9 mouse cellular contexts compared by ENCODE assay signal in genomic region chr4:108696934-108697333, GRCm38 (mm10). TPM values are rescaled to one million over a fixed set of nuclear protein-coding genes. Genes with fewer than 3 reads are reported as not detected.
DNase-seq lines count a peak whose midpoint lies in the region; ATAC-seq and TF ChIP-seq lines count a peak whose summit lies in the region.
"Had no signal": no experiment of that assay in that cellular context is flagged by ENCODE, and none has a peak within 500 bp of the region (broad histone marks: within the 10 kb centered on the region; RNA-seq: fewer than 3 reads in every experiment).

No protein-coding gene starts in this region.

- no peaks in the 10 kb centered on the region for H3K27me3 ChIP-seq in forebrain, embryonic 14.5 days (replicated peaks; ENCODE audit: control insufficient read depth, insufficient read depth, low read length)
- no peaks in the 10 kb centered on the region for H3K27me3 ChIP-seq in forebrain, embryonic 16.5 days (replicated peaks; ENCODE audit: control insufficient read depth, insufficient read depth, low read length)
- no peaks in the 10 kb centered on the region for H3K27me3 ChIP-seq in small intestine, adult 2 months (ENCODE audit: control insufficient read depth, insufficient read depth, low read length)

- H3K27ac ChIP-seq in forebrain, embryonic 14.5 days (ENCODE audit: low read depth, low read length): no peak overlapping the region
- no peak overlapping the region for H3K27ac ChIP-seq in forebrain, embryonic 16.5 days (ENCODE audit: low read length)
- peak overlapping the region; percentile 82 for H3K27ac ChIP-seq in small intestine, adult 2 months (ENCODE audit: insufficient read depth, low read depth, low read length)

- H3K36me3 ChIP-seq in forebrain, embryonic 14.5 days (ENCODE audit: control insufficient read depth, insufficient read depth, low read length): no peaks in the 10 kb centered on the region
- H3K36me3 ChIP-seq in forebrain, embryonic 16.5 days (ENCODE audit: control insufficient read depth, insufficient read depth): no peaks in the 10 kb centered on the region
- peaks cover 3% of the 10 kb centered on the region; the same call in 1 of the 2 replicates for H3K36me3 ChIP-seq in small intestine, adult 2 months (ENCODE audit: control insufficient read depth, insufficient read depth, low read length)

- no peak overlapping the region for H3K4me3 ChIP-seq in forebrain, embryonic 14.5 days (ENCODE audit: low read depth, low read length)
- H3K4me3 ChIP-seq in forebrain, embryonic 16.5 days (replicated peaks; ENCODE audit: low read length): no peak overlapping the region
- no peak overlapping the region for H3K4me3 ChIP-seq in small intestine, adult 2 months (ENCODE audit: low read depth, low read length)

- ATAC-seq in forebrain, embryonic 14.5 days: no peak
- no peak for ATAC-seq in forebrain, embryonic 16.5 days
- peak; percentile 62; the same call in 1 of the 2 replicates for ATAC-seq in common myeloid progenitor, adult 5-6 weeks (replicated peaks; ENCODE audit: low read depth, poor library complexity, severe bottlenecking)

- H3K9ac ChIP-seq in forebrain, embryonic 14.5 days (ENCODE audit: low read length): no peak overlapping the region
- no peak overlapping the region for H3K9ac ChIP-seq in forebrain, embryonic 16.5 days (replicated peaks; ENCODE audit: low read depth, low read length)

- no peak for TF ChIP-seq CTCF in small intestine, adult 2 months (IDR thresholded peaks at IDR 0.05; ENCODE audit: extremely low read depth, insufficient read length, insufficient replicate concordance, low read depth, low read length)

- H3K4me2 ChIP-seq in forebrain, embryonic 14.5 days (ENCODE audit: low read length): no peak overlapping the region
- no peak overlapping the region for H3K4me2 ChIP-seq in forebrain, embryonic 16.5 days (ENCODE audit: low read length)

- no peaks in the 10 kb centered on the region for H3K9me3 ChIP-seq in forebrain, embryonic 14.5 days (replicated peaks; ENCODE audit: control insufficient read depth, low read length)
- H3K9me3 ChIP-seq in forebrain, embryonic 16.5 days (ENCODE audit: control insufficient read depth, low read length): no peaks in the 10 kb centered on the region

- TF ChIP-seq POLR2A in small intestine, adult 2 months (IDR thresholded peaks at IDR 0.05; ENCODE audit: low read depth, low read length): no peak

- WGBS in forebrain, embryonic 14.5 days: 47% methylated on average over 3 of the region's 3 CpGs
- WGBS in forebrain, embryonic 16.5 days: 62% methylated on average over 3 of the region's 3 CpGs
- 47% methylated on average over 3 of the region's 3 CpGs for WGBS in small intestine, adult 2 months

- H3K4me1 ChIP-seq in forebrain, embryonic 14.5 days (ENCODE audit: control insufficient read depth, insufficient read depth, low read length): no peaks in the 10 kb centered on the region
- H3K4me1 ChIP-seq in forebrain, embryonic 16.5 days (replicated peaks; ENCODE audit: control insufficient read depth, insufficient read depth, low read length): no peaks in the 10 kb centered on the region
- no peaks in the 10 kb centered on the region for H3K4me1 ChIP-seq in small intestine, adult 2 months (ENCODE audit: control insufficient read depth, insufficient read depth, insufficient read length, low read length)

- DNase-seq in forebrain, embryonic 14.5 days (ENCODE audit: low spot score): peak; percentile 67
- peak; percentile 4 for DNase-seq in ovary, postnatal 36 days (ENCODE audit: low spot score)
- DNase-seq in ovary, postnatal 10 days (ENCODE audit: low spot score): no peak
- DNase-seq in kidney, postnatal 14 days: peak; percentile 56
- DNase-seq in left cerebral cortex, adult 11 months (ENCODE audit: low spot score): no peak

RNA-seq across cellular contexts. Expression of gene 3110021N24Rik, which starts 22.5 kb away (rescaled TPM):
- 1.2 and 1.3 TPM in 2 replicates for polyA plus RNA-seq in forebrain, embryonic 14.5 days (2014; fragmentation: Nextera tagmentation; extraction: Ambion mirVana)
- 1.1 and 1.6 TPM in 2 replicates for polyA plus RNA-seq in forebrain, embryonic 16.5 days (2015; fragmentation: Nextera tagmentation; extraction: Ambion mirVana)
- not detected in 2 replicates for total RNA-seq in common myeloid progenitor, adult 5-6 weeks (2017)
- 0.08 and 0.27 TPM in 2 replicates for polyA plus RNA-seq in small intestine, adult 2 months (2012; rRNA removed)
- total RNA-seq: neutrophil, adult 5-6 weeks had no signal

Comparison
In these comparisons a context has a peak if more than half of its experiments do, and no peak if none do; other contexts are left out.
1. DNase-seq: peak in forebrain, embryonic 14.5 days (single experiment), ovary, postnatal 36 days (single experiment) and kidney, postnatal 14 days (single experiment); none in ovary, postnatal 10 days (single experiment) and left cerebral cortex, adult 11 months (single experiment).